Mouse (Mus musculus): ENCODE results near the gene Trpt1.

DNA sequence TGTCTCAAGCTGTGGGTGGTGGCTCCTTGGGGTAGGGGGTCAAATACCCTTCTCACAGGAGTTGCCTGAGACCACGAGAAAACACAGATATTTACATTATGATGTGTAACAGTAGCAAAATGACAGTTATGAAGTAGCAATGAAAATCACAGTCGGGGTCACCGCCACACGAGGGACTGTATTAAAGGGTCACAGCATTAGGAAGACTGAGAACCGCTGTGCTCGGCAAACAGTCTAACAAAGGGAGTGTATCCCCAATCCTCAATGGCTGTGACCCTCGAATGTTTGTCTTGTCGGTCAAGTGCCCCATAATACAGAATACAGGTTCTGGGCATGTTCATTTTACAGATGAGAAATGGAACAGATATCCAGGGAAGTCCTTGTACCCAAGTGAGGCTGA lies 1.9 kb upstream of the Trpt1 start:
- TF ChIP-seq CTCF (IDR thresholded peaks at IDR 0.05; ENCODE audit: low read depth): no peak
- TF ChIP-seq EP300 (IDR thresholded peaks at IDR 0.05; ENCODE audit: low read depth): no peak

Data from liver, postnatal 0 days (tissue).